Mouse (Mus musculus) B cell, adult 62 days (primary cell): ENCODE data around the gene Cd82. TPM values are rescaled to one million over a fixed set of nuclear protein-coding genes. Genes with fewer than 3 reads are reported as not detected.

ENCODE experiments used
- total RNA-seq: library from RNA; stranded (reverse); gene quantifications from 4 replicates; pipeline ENCODE4 v1.2.4, GENCODE M21; 2023

The Cd82 gene
- 167 to 173 TPM (median 172 TPM) in 4 replicates for total RNA-seq

DNA sequence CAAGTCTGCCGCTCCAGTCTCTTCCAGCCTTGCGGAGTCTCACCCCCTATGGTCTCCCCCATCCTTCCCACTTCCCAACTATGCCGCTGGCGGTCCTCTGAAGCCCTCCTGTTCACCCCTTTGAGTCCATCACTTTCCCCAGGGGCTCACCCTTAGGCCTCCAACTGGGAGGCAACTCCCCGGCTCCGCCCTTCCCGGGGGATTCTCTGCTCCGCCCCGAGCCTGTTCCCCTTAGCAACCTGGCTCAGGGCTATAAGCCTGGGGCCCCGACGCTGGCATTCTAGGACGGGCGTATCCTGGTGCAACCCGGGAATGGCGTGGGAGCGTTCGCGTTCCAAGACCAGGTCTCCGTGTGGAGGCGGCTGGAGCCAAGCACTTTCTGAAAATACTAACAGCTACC lies at the start of gene Cd82:
TSS of gene Cd82 (minus strand) at position 381 of the 400 bp plus-strand sequence.

Other genes with a start within 250 kb of the Cd82 start
- not detected in 4 replicates for gene Tspan18, start 128.6 kb downstream of the Cd82 start, total RNA-seq
- not detected in 4 replicates for gene Gm10803, start 97.4 kb upstream of the Cd82 start, total RNA-seq
- gene Alx4, start 179.2 kb upstream of the Cd82 start, total RNA-seq, result not detected in 4 replicates